Mouse (Mus musculus) neural tube, postnatal 0 days (tissue): ENCODE measurements around the gene Nt5c2. TPM values are rescaled to one million over a fixed set of nuclear protein-coding genes. Genes with fewer than 3 reads are reported as not detected.

Experiments used
- polyA plus RNA-seq: library from polyadenylated mRNA; unstranded; fragments of >200 nt; fragmentation: Nextera tagmentation; extraction: Ambion mirVana; gene quantifications from 2 replicates; pipeline ENCODE4 v1.2.1, GENCODE M21; 2015

The Nt5c2 gene
- polyA plus RNA-seq: 57.9 and 65.4 TPM in 2 replicates

GRCm38 (mm10) chr19:47014447-47015381 is at the start of gene Nt5c2, which contains the start of gene Ina:
Nt5c2 (minus strand) TSS chr19:47015153.
Ina (plus strand) TSS chr19:47014698.

DNA sequence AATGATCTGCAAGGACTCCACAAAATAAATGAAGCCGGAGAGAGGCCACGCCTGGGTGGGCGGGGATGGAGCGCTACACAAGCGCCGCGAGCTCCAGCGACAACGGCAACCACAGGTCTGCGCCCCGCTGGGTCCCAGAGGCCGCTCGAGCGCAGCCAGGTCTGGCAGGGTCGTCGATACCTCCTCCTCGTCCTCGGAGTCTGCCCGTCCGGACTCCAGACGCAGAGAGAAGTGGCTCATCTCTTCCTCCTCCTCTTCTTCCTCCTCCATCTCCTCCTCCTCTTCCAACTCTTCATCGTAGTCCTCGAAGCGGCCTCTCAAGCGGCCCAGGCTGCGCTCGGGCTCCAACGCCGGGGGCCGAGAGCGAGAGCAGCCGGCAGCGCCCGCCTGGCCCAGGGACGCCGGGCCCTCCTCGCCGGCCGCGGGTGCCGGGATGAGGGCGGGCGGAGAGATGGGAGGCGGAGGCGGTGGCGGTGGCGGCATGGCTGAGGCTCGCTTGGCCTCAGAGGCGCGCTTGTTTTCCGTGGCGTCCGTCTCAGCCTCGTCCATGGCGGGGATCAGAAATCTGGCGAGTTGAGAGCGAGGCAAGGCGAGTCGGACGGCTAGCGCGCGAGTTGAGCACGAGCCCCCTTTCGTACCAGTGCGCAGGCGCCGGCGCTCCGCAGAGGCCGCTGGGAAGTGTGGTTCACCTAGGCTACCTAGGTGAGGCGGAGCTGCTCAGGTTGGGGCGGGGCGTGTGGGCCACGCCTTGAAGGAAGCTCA is 35.5 kb upstream of the Nt5c2 start, which contains the start of gene Pcgf6:
Gene Pcgf6 (minus strand): TSS at position 636 of the 762 bp plus-strand sequence.

Other genes with a start within 250 kb of the Nt5c2 start
- 258 and 265 TPM in 2 replicates for gene Ina, start 455 bp downstream of the Nt5c2 start, polyA plus RNA-seq
- 22.3 and 24.7 TPM in 2 replicates for gene Pcgf6, start 35.8 kb upstream of the Nt5c2 start, polyA plus RNA-seq
- 3.8 and 4.7 TPM in 2 replicates for gene Taf5, start 52.6 kb upstream of the Nt5c2 start, polyA plus RNA-seq
- 1,983 and 2,420 TPM in 2 replicates for gene Usmg5, start 75.5 kb upstream of the Nt5c2 start, polyA plus RNA-seq
- gene Pdcd11, start 75.6 kb upstream of the Nt5c2 start, polyA plus RNA-seq: 4.5 and 5.2 TPM in 2 replicates
- gene Calhm2, start 123.1 kb upstream of the Nt5c2 start, polyA plus RNA-seq: 1.9 TPM in 2 replicates
- gene Calhm1, start 129.1 kb upstream of the Nt5c2 start, polyA plus RNA-seq: not detected in 2 replicates
- gene Calhm3, start 142.6 kb upstream of the Nt5c2 start, polyA plus RNA-seq: 0.30 TPM in 1 of 2 replicates, not detected in the other
- 20.9 and 21.9 TPM in 2 replicates for gene Neurl1a, start 163.7 kb upstream of the Nt5c2 start, polyA plus RNA-seq